Comparison of ENCODE assay signal across 14 mouse cellular contexts in the genomic region with DNA sequence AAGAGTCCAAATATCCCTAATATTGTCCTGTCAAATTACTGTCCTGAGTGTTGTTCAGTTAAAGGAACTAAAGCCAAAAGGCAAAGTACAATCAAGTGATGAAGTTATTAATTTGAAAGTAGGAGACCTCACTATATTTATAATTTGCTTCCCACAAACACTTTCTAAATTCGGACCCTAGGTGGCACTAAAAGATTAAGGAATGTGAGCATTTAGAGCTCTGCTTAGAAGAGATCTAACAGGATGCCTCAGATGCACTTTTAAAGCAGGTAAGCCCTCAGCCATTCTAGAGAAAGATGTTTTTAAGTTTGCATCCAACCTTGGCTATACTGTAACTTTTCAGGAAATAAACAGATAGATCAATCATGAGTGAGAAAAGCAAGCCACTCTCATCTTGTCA. TPM values are rescaled to one million over a fixed set of nuclear protein-coding genes. Genes with fewer than 3 reads are reported as not detected.
DNase-seq lines count a peak whose midpoint lies in the region; ATAC-seq and TF ChIP-seq lines count a peak whose summit lies in the region.
"Had no signal": no experiment of that assay in that cellular context is flagged by ENCODE, and none has a peak within 500 bp of the region (broad histone marks: within the 10 kb centered on the region; RNA-seq: fewer than 3 reads in every experiment).

No protein-coding gene starts in this region.

- WGBS in hindbrain, embryonic 14.5 days: 24% methylated on average over 1 of the region's 1 CpGs
- 38% methylated on average over 1 of the region's 1 CpGs for WGBS in hindbrain, embryonic 13.5 days
- WGBS in midbrain, embryonic 16.5 days: 22% methylated on average over 1 of the region's 1 CpGs
- 25% methylated on average over 1 of the region's 1 CpGs for WGBS in midbrain, embryonic 15.5 days
- WGBS in stomach, postnatal 0 days: 19% methylated on average over 1 of the region's 1 CpGs

- intact Hi-C loops in gastrocnemius, postnatal 36 days (cut with DNase I): no loop called here

- no peaks in the 10 kb centered on the region for H3K9me3 ChIP-seq in hindbrain, embryonic 14.5 days (ENCODE audit: control insufficient read depth, low read length)
- no peaks in the 10 kb centered on the region for H3K9me3 ChIP-seq in hindbrain, embryonic 13.5 days
- no peaks in the 10 kb centered on the region for H3K9me3 ChIP-seq in midbrain, embryonic 16.5 days (replicated peaks; ENCODE audit: control insufficient read depth, low read length, poor library complexity, severe bottlenecking)
- no peaks in the 10 kb centered on the region for H3K9me3 ChIP-seq in midbrain, embryonic 15.5 days
- no peaks in the 10 kb centered on the region for H3K9me3 ChIP-seq in stomach, postnatal 0 days (ENCODE audit: control insufficient read depth, low read length)
- H3K9me3 ChIP-seq: embryonic facial prominence, embryonic 13.5 days; kidney, embryonic 15.5 days; limb, embryonic 15.5 days; lung, embryonic 15.5 days had no signal

- ATAC-seq in hindbrain, embryonic 14.5 days (ENCODE audit: low FRiP score): no peak
- ATAC-seq in hindbrain, embryonic 13.5 days (ENCODE audit: low FRiP score): no peak
- peak; percentile 45; the same call in 1 of the 2 replicates for ATAC-seq in midbrain, embryonic 16.5 days
- ATAC-seq in midbrain, embryonic 15.5 days (replicated peaks): no peak
- ATAC-seq in stomach, postnatal 0 days (ENCODE audit: low FRiP score, low TSS enrichment): no peak

- TF ChIP-seq EP300 in stomach, postnatal 0 days (optimal IDR thresholded peaks at IDR 0.05): no peak

- no peak overlapping the region for H3K4me2 ChIP-seq in hindbrain, embryonic 14.5 days (replicated peaks)
- H3K4me2 ChIP-seq in hindbrain, embryonic 13.5 days: no peak overlapping the region
- no peak overlapping the region for H3K4me2 ChIP-seq in midbrain, embryonic 16.5 days (ENCODE audit: low read length)
- no peak overlapping the region for H3K4me2 ChIP-seq in midbrain, embryonic 15.5 days
- no peak overlapping the region for H3K4me2 ChIP-seq in stomach, postnatal 0 days (replicated peaks; ENCODE audit: low read depth)
- H3K4me2 ChIP-seq: embryonic facial prominence, embryonic 13.5 days; kidney, embryonic 15.5 days; limb, embryonic 15.5 days; lung, embryonic 15.5 days had no signal

- H3K36me3 ChIP-seq in hindbrain, embryonic 14.5 days (replicated peaks; ENCODE audit: control insufficient read depth, insufficient read depth): no peaks in the 10 kb centered on the region
- no peaks in the 10 kb centered on the region for H3K36me3 ChIP-seq in hindbrain, embryonic 13.5 days
- H3K36me3 ChIP-seq in midbrain, embryonic 16.5 days (ENCODE audit: control insufficient read depth, insufficient read depth, low read length): no peaks in the 10 kb centered on the region
- no peaks in the 10 kb centered on the region for H3K36me3 ChIP-seq in midbrain, embryonic 15.5 days (replicated peaks)
- H3K36me3 ChIP-seq in stomach, postnatal 0 days (ENCODE audit: control insufficient read depth, insufficient read depth, low read length): no peaks in the 10 kb centered on the region
- H3K36me3 ChIP-seq: embryonic facial prominence, embryonic 13.5 days; kidney, embryonic 15.5 days; limb, embryonic 15.5 days; lung, embryonic 15.5 days had no signal

- no peak overlapping the region for H3K27ac ChIP-seq in hindbrain, embryonic 14.5 days
- no peak overlapping the region for H3K27ac ChIP-seq in hindbrain, embryonic 13.5 days
- no peak overlapping the region for H3K27ac ChIP-seq in midbrain, embryonic 16.5 days (ENCODE audit: low read length)
- no peak overlapping the region for H3K27ac ChIP-seq in midbrain, embryonic 15.5 days
- H3K27ac ChIP-seq in stomach, postnatal 0 days (replicated peaks): no peak overlapping the region
- H3K27ac ChIP-seq: embryonic facial prominence, embryonic 13.5 days; gastrocnemius, adult 2 months; kidney, embryonic 15.5 days; limb, embryonic 15.5 days; lung, embryonic 15.5 days had no signal

- H3K27me3 ChIP-seq in hindbrain, embryonic 14.5 days (ENCODE audit: control insufficient read depth, insufficient read depth, low read length): no peaks in the 10 kb centered on the region
- H3K27me3 ChIP-seq in hindbrain, embryonic 13.5 days: no peaks in the 10 kb centered on the region
- H3K27me3 ChIP-seq in midbrain, embryonic 16.5 days (ENCODE audit: control insufficient read depth, insufficient read depth, low read depth, low read length): no peaks in the 10 kb centered on the region
- no peaks in the 10 kb centered on the region for H3K27me3 ChIP-seq in midbrain, embryonic 15.5 days (replicated peaks)
- no peaks in the 10 kb centered on the region for H3K27me3 ChIP-seq in stomach, postnatal 0 days (ENCODE audit: control insufficient read depth, insufficient read depth, low read length)
- H3K27me3 ChIP-seq: embryonic facial prominence, embryonic 13.5 days; kidney, embryonic 15.5 days; limb, embryonic 15.5 days; lung, embryonic 15.5 days had no signal

- H3K4me3 ChIP-seq in hindbrain, embryonic 14.5 days (replicated peaks; ENCODE audit: low read length): no peak overlapping the region
- H3K4me3 ChIP-seq in hindbrain, embryonic 13.5 days: no peak overlapping the region
- no peak overlapping the region for H3K4me3 ChIP-seq in midbrain, embryonic 16.5 days (ENCODE audit: low read depth, low read length)
- H3K4me3 ChIP-seq in midbrain, embryonic 15.5 days: no peak overlapping the region
- H3K4me3 ChIP-seq in stomach, postnatal 0 days (ENCODE audit: low read depth, low read length): no peak overlapping the region
- H3K4me3 ChIP-seq: embryonic facial prominence, embryonic 13.5 days; gastrocnemius, adult 2 months; kidney, embryonic 15.5 days; limb, embryonic 15.5 days; lung, embryonic 15.5 days had no signal

- no peak overlapping the region for H3K9ac ChIP-seq in hindbrain, embryonic 14.5 days
- no peak overlapping the region for H3K9ac ChIP-seq in hindbrain, embryonic 13.5 days
- H3K9ac ChIP-seq in midbrain, embryonic 16.5 days (ENCODE audit: low read depth, low read length): no peak overlapping the region
- no peak overlapping the region for H3K9ac ChIP-seq in midbrain, embryonic 15.5 days
- H3K9ac ChIP-seq in stomach, postnatal 0 days (ENCODE audit: low read length): no peak overlapping the region
- H3K9ac ChIP-seq: embryonic facial prominence, embryonic 13.5 days; kidney, embryonic 15.5 days; limb, embryonic 15.5 days; lung, embryonic 15.5 days had no signal

- no peaks in the 10 kb centered on the region for H3K4me1 ChIP-seq in hindbrain, embryonic 14.5 days (replicated peaks; ENCODE audit: control insufficient read depth, insufficient read depth, low read length)
- H3K4me1 ChIP-seq in hindbrain, embryonic 13.5 days (replicated peaks): no peaks in the 10 kb centered on the region
- no peaks in the 10 kb centered on the region for H3K4me1 ChIP-seq in midbrain, embryonic 16.5 days (ENCODE audit: control insufficient read depth, insufficient read depth, low read length)
- H3K4me1 ChIP-seq in midbrain, embryonic 15.5 days: no peaks in the 10 kb centered on the region
- H3K4me1 ChIP-seq in stomach, postnatal 0 days (replicated peaks; ENCODE audit: control insufficient read depth, insufficient read depth): no peaks in the 10 kb centered on the region
- H3K4me1 ChIP-seq: embryonic facial prominence, embryonic 13.5 days; kidney, embryonic 15.5 days; limb, embryonic 15.5 days; lung, embryonic 15.5 days had no signal

- DNase-seq in hindbrain, embryonic 14.5 days (ENCODE audit: low spot score): peak; percentile 41
- DNase-seq in MN1 (ENCODE audit: low spot score): peak; percentile 14
- no peak for DNase-seq in stomach, postnatal 0 days (ENCODE audit: low spot score)
- no peak for DNase-seq in gastrocnemius, postnatal 36 days
- DNase-seq: adrenal gland, postnatal 25 days; gastrocnemius, adult 2 months; thymus, postnatal 36 days had no signal

- peak; percentile 50 for TF ChIP-seq CTCF in stomach, postnatal 0 days (IDR thresholded peaks at IDR 0.05; ENCODE audit: low read depth)

RNA-seq across cellular contexts. Expression of a gene that starts 44.5 kb away (rescaled TPM):
- 1.4 and 1.6 TPM in 2 replicates for polyA plus RNA-seq in hindbrain, embryonic 14.5 days (2014; fragmentation: Nextera tagmentation; extraction: Ambion mirVana)
- polyA plus RNA-seq in hindbrain, embryonic 13.5 days (2015; fragmentation: Nextera tagmentation; extraction: Ambion mirVana): 0.83 and 0.88 TPM in 2 replicates
- 1.3 and 1.5 TPM in 2 replicates for polyA plus RNA-seq in midbrain, embryonic 16.5 days (2015; fragmentation: Nextera tagmentation; extraction: Ambion mirVana)
- polyA plus RNA-seq in midbrain, embryonic 15.5 days (2015; fragmentation: Nextera tagmentation; extraction: Ambion mirVana): 1.5 and 1.6 TPM in 2 replicates
- 8.4 and 8.6 TPM in 2 replicates for polyA plus RNA-seq in stomach, postnatal 0 days (2015; fragmentation: Nextera tagmentation; extraction: Ambion mirVana)
- total RNA-seq in gastrocnemius, postnatal 36 days (2021): 1 to 10 TPM; 2.7 to 3.4 TPM

RNA-seq across cellular contexts. Expression of a gene that starts 54.2 kb away (rescaled TPM):
- polyA plus RNA-seq in hindbrain, embryonic 14.5 days (2014; fragmentation: Nextera tagmentation; extraction: Ambion mirVana): 1.4 and 2.2 TPM in 2 replicates
- 1.5 and 1.6 TPM in 2 replicates for polyA plus RNA-seq in hindbrain, embryonic 13.5 days (2015; fragmentation: Nextera tagmentation; extraction: Ambion mirVana)
- polyA plus RNA-seq in midbrain, embryonic 16.5 days (2015; fragmentation: Nextera tagmentation; extraction: Ambion mirVana): 1.8 and 2.3 TPM in 2 replicates
- polyA plus RNA-seq in midbrain, embryonic 15.5 days (2015; fragmentation: Nextera tagmentation; extraction: Ambion mirVana): 2.1 and 2.4 TPM in 2 replicates
- 1.3 and 1.4 TPM in 2 replicates for polyA plus RNA-seq in stomach, postnatal 0 days (2015; fragmentation: Nextera tagmentation; extraction: Ambion mirVana)
- total RNA-seq in gastrocnemius, postnatal 36 days (2021): not detected

RNA-seq across cellular contexts. Expression of a gene that starts 54.3 kb away (rescaled TPM):
- 55.8 and 60.8 TPM in 2 replicates for polyA plus RNA-seq in hindbrain, embryonic 14.5 days (2014; fragmentation: Nextera tagmentation; extraction: Ambion mirVana)
- 50.3 and 53.6 TPM in 2 replicates for polyA plus RNA-seq in hindbrain, embryonic 13.5 days (2015; fragmentation: Nextera tagmentation; extraction: Ambion mirVana)
- 57.4 and 59.5 TPM in 2 replicates for polyA plus RNA-seq in midbrain, embryonic 16.5 days (2015; fragmentation: Nextera tagmentation; extraction: Ambion mirVana)
- polyA plus RNA-seq in midbrain, embryonic 15.5 days (2015; fragmentation: Nextera tagmentation; extraction: Ambion mirVana): 50.7 and 54.5 TPM in 2 replicates
- 14.4 and 15.3 TPM in 2 replicates for polyA plus RNA-seq in stomach, postnatal 0 days (2015; fragmentation: Nextera tagmentation; extraction: Ambion mirVana)
- 10 to 100 TPM; 16.3 to 17.8 TPM for total RNA-seq in gastrocnemius, postnatal 36 days (2021)

Comparison
In these comparisons a context has a peak if more than half of its experiments do, and no peak if none do; other contexts are left out.
1. DNase-seq: peak in hindbrain, embryonic 14.5 days (single experiment) and MN1 (single experiment); none in stomach, postnatal 0 days (single experiment) and gastrocnemius, postnatal 36 days (0 of 2).